Mouse (Mus musculus): ENCODE measurements at regions not wholly inside any gene's neighbourhood (a gene's known extent, or its start where the extent isn't known, plus 50 kb on each side); places are given as distances from the start of the nearest gene placed in this dataset.

- H3K27me3 ChIP-seq (ENCODE audit: control insufficient read depth, insufficient read depth, low read length), result no peaks in the 10 kb centered on the region
- H3K4me3 ChIP-seq (ENCODE audit: low read depth, low read length), result no peak overlapping the region
- no peak overlapping the region for H3K9ac ChIP-seq (ENCODE audit: low read depth, low read length)
- no peaks in the 10 kb centered on the region for H3K36me3 ChIP-seq (ENCODE audit: control insufficient read depth, insufficient read depth, low read length)
- H3K9me3 ChIP-seq (ENCODE audit: control insufficient read depth, low read length), result no peaks in the 10 kb centered on the region
- ATAC-seq (ENCODE audit: low FRiP score), result 0 out of 2 replicates have a peak, but pooled peaks have one; percentile 7
- no peak for DNase-seq (ENCODE audit: low spot score)
- H3K27ac ChIP-seq (ENCODE audit: low read depth, low read length), result no peak overlapping the region
- 82% methylated on average over 2 of the region's 2 CpGs for WGBS
- no peaks in the 10 kb centered on the region for H3K4me1 ChIP-seq (replicated peaks; ENCODE audit: control insufficient read depth, insufficient read depth, low read length)
- no peak overlapping the region for H3K4me2 ChIP-seq (replicated peaks; ENCODE audit: low read depth, low read length)
Observed at GRCm38 (mm10) chr3:73223185-73223584, 165.6 kb upstream of the Slitrk3 start.

GRCm38 (mm10) chr3:73217156-73217555 is 159.6 kb upstream of the Slitrk3 start:
- WGBS, result 99% methylated on average over 2 of the region's 2 CpGs
- Histone ChIP-seq H3K36me3 (ENCODE audit: control insufficient read depth, insufficient read depth, low read length) (no peaks in the 10 kb centered on the region), H3K27me3 (ENCODE audit: control insufficient read depth, insufficient read depth, low read length) (no peaks in the 10 kb centered on the region), H3K4me1 (replicated peaks; ENCODE audit: control insufficient read depth, insufficient read depth, low read length) (no peaks in the 10 kb centered on the region), H3K4me3 (ENCODE audit: low read depth, low read length) (no peak overlapping the region), H3K27ac (ENCODE audit: low read depth, low read length) (no peak overlapping the region), H3K9ac (ENCODE audit: low read depth, low read length) (no peak overlapping the region), H3K9me3 (ENCODE audit: control insufficient read depth, low read length) (no peaks in the 10 kb centered on the region), H3K4me2 (replicated peaks; ENCODE audit: low read depth, low read length) (no peak overlapping the region)
- DNase-seq (ENCODE audit: low spot score), result no peak
- ATAC-seq (ENCODE audit: low FRiP score), result no peak
